Mouse (Mus musculus): ENCODE results near the gene Slc4a4.
A peak's percentile ranks its signal among the peaks of the same experiment; 100 is the strongest.
"Not testable (repeated sequence)": the region's sequence is repeated elsewhere in the genome, so short reads cannot be mapped to it uniquely, and the experiment has no call there.

Gene Slc4a4

GRCm38 (mm10) chr5:89071957-89072356, 185.3 kb downstream of the Slc4a4 start:
- no peak for DNase-seq (ENCODE audit: low read depth, low spot score)

GRCm38 (mm10) chr5:89077711-89078110, 191.1 kb downstream of the Slc4a4 start:
- no peak for DNase-seq (ENCODE audit: low read depth, low spot score)

- no peak for DNase-seq (ENCODE audit: low read depth, low spot score)
Observed at GRCm38 (mm10) chr5:89083476-89083875, 196.9 kb downstream of the Slc4a4 start.

- DNase-seq (ENCODE audit: low read depth, low spot score), result no peak
Observed at GRCm38 (mm10) chr5:89087916-89088315, 201.3 kb downstream of the Slc4a4 start.

GRCm38 (mm10) chr5:89088462-89088861, 201.8 kb downstream of the Slc4a4 start:
- no peak for DNase-seq (ENCODE audit: low read depth, low spot score)

GRCm38 (mm10) chr5:89090131-89090530, 203.5 kb downstream of the Slc4a4 start:
- DNase-seq (ENCODE audit: low read depth, low spot score), result no peak

- DNase-seq (ENCODE audit: low read depth, low spot score), result no peak
Observed at GRCm38 (mm10) chr5:89096371-89096770, 209.8 kb downstream of the Slc4a4 start.

GRCm38 (mm10) chr5:89097291-89097690, 210.7 kb downstream of the Slc4a4 start:
- no peak for DNase-seq (ENCODE audit: low read depth, low spot score)

GRCm38 (mm10) chr5:89098121-89098520, 211.5 kb downstream of the Slc4a4 start:
- DNase-seq (ENCODE audit: low read depth, low spot score), result peak; percentile 50

GRCm38 (mm10) chr5:89099886-89100285, 213.3 kb downstream of the Slc4a4 start:
- DNase-seq (ENCODE audit: low read depth, low spot score), result no peak

GRCm38 (mm10) chr5:89102560-89102959, 215.9 kb downstream of the Slc4a4 start:
- no peak for DNase-seq (ENCODE audit: low read depth, low spot score)

- DNase-seq (ENCODE audit: low read depth, low spot score), result no peak
Observed at GRCm38 (mm10) chr5:89105346-89105745, 218.7 kb downstream of the Slc4a4 start.

- no peak for DNase-seq (ENCODE audit: low read depth, low spot score)
Observed at GRCm38 (mm10) chr5:89106217-89106616, 219.6 kb downstream of the Slc4a4 start.

GRCm38 (mm10) chr5:89108809-89109208, 222.2 kb downstream of the Slc4a4 start:
- no peak for DNase-seq (ENCODE audit: low read depth, low spot score)

- no peak for DNase-seq (ENCODE audit: low read depth, low spot score)
Observed at GRCm38 (mm10) chr5:89109832-89110231, 223.2 kb downstream of the Slc4a4 start.

GRCm38 (mm10) chr5:89111987-89112386, 225.4 kb downstream of the Slc4a4 start:
- DNase-seq (ENCODE audit: low read depth, low spot score), result not testable (repeated sequence)

GRCm38 (mm10) chr5:89120881-89121280, 234.3 kb downstream of the Slc4a4 start:
- no peak for DNase-seq (ENCODE audit: low read depth, low spot score)

- DNase-seq (ENCODE audit: low read depth, low spot score), result no peak
Observed at GRCm38 (mm10) chr5:89123270-89123903, 236.8 kb downstream of the Slc4a4 start.

GRCm38 (mm10) chr5:89128210-89128609, 241.6 kb downstream of the Slc4a4 start:
- no peak for DNase-seq (ENCODE audit: low read depth, low spot score)

GRCm38 (mm10) chr5:89135776-89136175, 249.2 kb downstream of the Slc4a4 start:
- no peak for DNase-seq (ENCODE audit: low read depth, low spot score)

- no peak for DNase-seq (ENCODE audit: low read depth, low spot score)
Observed at GRCm38 (mm10) chr5:89140070-89140469, 253.5 kb downstream of the Slc4a4 start.

GRCm38 (mm10) chr5:89141761-89142160, 255.1 kb downstream of the Slc4a4 start:
- DNase-seq (ENCODE audit: low read depth, low spot score), result no peak

- no peak for DNase-seq (ENCODE audit: low read depth, low spot score)
Observed at GRCm38 (mm10) chr5:89146276-89146675, 259.7 kb downstream of the Slc4a4 start.

GRCm38 (mm10) chr5:89147282-89147790, 260.7 kb downstream of the Slc4a4 start:
- DNase-seq (ENCODE audit: low read depth, low spot score), result no peak
